Mouse (Mus musculus): ENCODE measurements at regions not wholly inside any gene's neighbourhood (a gene's known extent, or its start where the extent isn't known, plus 50 kb on each side); places are given as distances from the start of the nearest gene placed in this dataset.

GRCm38 (mm10) chr8:91899747-91900146 lies 97.9 kb upstream of the Irx3 start:
- no peak for DNase-seq (ENCODE audit: low read depth, low spot score)

- no peak for DNase-seq (ENCODE audit: low read depth, low spot score)
Observed at GRCm38 (mm10) chr8:91897381-91897780, 95.5 kb upstream of the Irx3 start.

- DNase-seq (ENCODE audit: low read depth, low spot score): no peak
Observed at GRCm38 (mm10) chr8:91895987-91896386, 94.1 kb upstream of the Irx3 start.

- no peak for DNase-seq (ENCODE audit: low read depth, low spot score)
Observed at GRCm38 (mm10) chr8:91884862-91885261, 83.0 kb upstream of the Irx3 start.

GRCm38 (mm10) chr8:91884325-91884724 lies 82.5 kb upstream of the Irx3 start:
- DNase-seq (ENCODE audit: low read depth, low spot score): peak; percentile 9

- no peak for DNase-seq (ENCODE audit: low read depth, low spot score)
Observed at GRCm38 (mm10) chr8:91883012-91883411, 81.1 kb upstream of the Irx3 start.

- DNase-seq (ENCODE audit: low read depth, low spot score): no peak
Observed at GRCm38 (mm10) chr8:91878886-91879285, 77.0 kb upstream of the Irx3 start.

GRCm38 (mm10) chr8:91876161-91876560 lies 74.3 kb upstream of the Irx3 start:
- DNase-seq (ENCODE audit: low read depth, low spot score): no peak

GRCm38 (mm10) chr8:91873232-91873631 lies 71.4 kb upstream of the Irx3 start:
- DNase-seq (ENCODE audit: low read depth, low spot score): no peak

GRCm38 (mm10) chr8:91872278-91873115 lies 70.6 kb upstream of the Irx3 start:
- DNase-seq (ENCODE audit: low read depth, low spot score): no peak

- DNase-seq (ENCODE audit: low read depth, low spot score): no peak
Observed at GRCm38 (mm10) chr8:91867069-91867468, 65.2 kb upstream of the Irx3 start.

- DNase-seq (ENCODE audit: low read depth, low spot score): no peak
Observed at GRCm38 (mm10) chr8:91866076-91866475, 64.2 kb upstream of the Irx3 start.

GRCm38 (mm10) chr8:91865361-91865760 lies 63.5 kb upstream of the Irx3 start:
- no peak for DNase-seq (ENCODE audit: low read depth, low spot score)

- DNase-seq (ENCODE audit: low read depth, low spot score): no peak
Observed at GRCm38 (mm10) chr8:91863505-91863904, 61.6 kb upstream of the Irx3 start.

GRCm38 (mm10) chr8:91855881-91856280 lies 54.0 kb upstream of the Irx3 start:
- DNase-seq (ENCODE audit: low read depth, low spot score): no peak

GRCm38 (mm10) chr8:91854369-91854768 lies 52.5 kb upstream of the Irx3 start:
- DNase-seq (ENCODE audit: low read depth, low spot score): no peak

- no peak for DNase-seq (ENCODE audit: low read depth, low spot score)
Observed at GRCm38 (mm10) chr8:91853803-91854202, 51.9 kb upstream of the Irx3 start.

- DNase-seq (ENCODE audit: low read depth, low spot score): no peak
Observed at GRCm38 (mm10) chr8:91853336-91853735, 51.5 kb upstream of the Irx3 start.
